Mouse (Mus musculus) neural tube, embryonic 10.5 days (tissue): ENCODE measurements around the gene Odf3b.

Experiments used
- DNase-seq: peaks from one replicate; pipeline ENCODE4 v3.0.0-alpha.2; 2017; ENCODE audit warnings: low spot score; ENCODE audit errors: extremely low spot score

The Odf3b gene

GRCm38 (mm10) chr15:89336422-89336821 is 42.7 kb downstream of the Odf3b start:
- DNase-seq = no peak

- DNase-seq = no peak
Observed at GRCm38 (mm10) chr15:89334774-89335537, 44.1 kb downstream of the Odf3b start.

GRCm38 (mm10) chr15:89334271-89334670 is 44.8 kb downstream of the Odf3b start, which contains the start of gene Miox:
Gene Miox, plus strand, starts transcription at chr15:89334398.
- DNase-seq = no peak
